Mouse (Mus musculus) kidney, embryonic 16.5 days (tissue): ENCODE results near the gene Prickle2. TPM values are rescaled to one million over a fixed set of nuclear protein-coding genes. Genes with fewer than 3 reads are reported as not detected.

Experiments used
- ATAC-seq: fragments of 200-750 bp; cut with Nextera tagmentation; 2 replicates; pipeline ENCODE4 v1.8.0; 2017; ENCODE audit warnings: moderate TSS enrichment; ENCODE audit not compliant: low FRiP score, low TSS enrichment
- H3K27ac ChIP-seq: fragments of 300-500 bp; sonication (generic); 2 replicates; pipeline ENCODE4 v1.5.1; 2014; ENCODE audit warnings: low read length
- H3K27me3 ChIP-seq: fragments of 300-500 bp; sonication (generic); 2 replicates; pipeline ENCODE4 v1.6.1; 2014; ENCODE audit warnings: low read length, control low read depth, mixed read lengths; ENCODE audit not compliant: insufficient read depth
- H3K36me3 ChIP-seq: fragments of 300-500 bp; sonication (generic); 2 replicates; pipeline ENCODE4 v1.6.1; 2014; ENCODE audit warnings: low read length, control low read depth, mixed read lengths; ENCODE audit not compliant: insufficient read depth
- H3K4me1 ChIP-seq: fragments of 300-500 bp; sonication (generic); 2 replicates; pipeline ENCODE4 v1.6.1; 2014; ENCODE audit warnings: low read length, control low read depth, mixed read lengths; ENCODE audit not compliant: insufficient read depth
- H3K4me2 ChIP-seq: fragments of 300-500 bp; sonication (generic); replicated peaks from 2 replicates; pipeline ENCODE4 v1.6.1; 2014; ENCODE audit warnings: low read depth, low read length
- H3K4me3 ChIP-seq: fragments of 300-500 bp; sonication (generic); 2 replicates; pipeline ENCODE4 v1.5.1; 2014; ENCODE audit warnings: mild to moderate bottlenecking, low read length
- H3K9ac ChIP-seq: fragments of 300-500 bp; sonication (generic); replicated peaks from 2 replicates; pipeline ENCODE4 v1.6.1; 2014; ENCODE audit warnings: low read length
- H3K9me3 ChIP-seq: fragments of 300-500 bp; sonication (generic); 2 replicates; pipeline ENCODE4 v1.6.1; 2016; ENCODE audit warnings: low read length, control low read depth
- WGBS: fragments of 180-500 bp; shearing (Covaris S2); extraction: QIAGEN DNeasy Blood & Tissue Kit; methylation state at CpG from one replicate; pipeline ENCODE4 v1.1.7; 2014; 5-methylcytosine and 5-hydroxymethylcytosine counted together
- polyA plus RNA-seq: library from polyadenylated mRNA; unstranded; fragments of >200 nt; fragmentation: Nextera tagmentation; extraction: Ambion mirVana; gene quantifications from 2 replicates; pipeline ENCODE4 v1.2.1, GENCODE M21; 2015

The Prickle2 gene
- 6.5 and 7.9 TPM in 2 replicates for polyA plus RNA-seq

- no peaks in the 10 kb centered on the region for H3K36me3 ChIP-seq
- 0% methylated on average over 17 of the region's 24 CpGs for WGBS
- H3K4me1 ChIP-seq = peaks cover 8% of the 10 kb centered on the region; the same call in 1 of the 2 replicates
- H3K9me3 ChIP-seq = no peaks in the 10 kb centered on the region
- ATAC-seq = peak; percentile 97
- H3K4me2 ChIP-seq = peak within 1 kb of the TSS; percentile 97
- peak within 1 kb of the TSS; percentile 81 for H3K4me3 ChIP-seq
- peak within 1 kb of the TSS; percentile 86 for H3K9ac ChIP-seq
- no peaks in the 10 kb centered on the region for H3K27me3 ChIP-seq
- H3K27ac ChIP-seq = peak within 1 kb of the TSS; percentile 65
These were observed at the start of gene Prickle2 for GRCm38 (mm10) chr6:92706145-92706466. Gene Prickle2 (minus strand): TSS chr6:92706155.

- no peaks in the 10 kb centered on the region for H3K9me3 ChIP-seq
- no peaks in the 10 kb centered on the region for H3K27me3 ChIP-seq
- ATAC-seq = no peak
- H3K4me1 ChIP-seq = no peaks in the 10 kb centered on the region; the same call in 1 of the 2 replicates
- no peak overlapping the region for H3K4me3 ChIP-seq
- no peak overlapping the region for H3K9ac ChIP-seq
- no peak overlapping the region for H3K27ac ChIP-seq
- H3K36me3 ChIP-seq = no peaks in the 10 kb centered on the region
- no peak overlapping the region for H3K4me2 ChIP-seq
- 91% methylated on average over 2 of the region's 2 CpGs for WGBS
These were observed 46.8 kb upstream of the Prickle2 start for GRCm38 (mm10) chr6:92752737-92753136.

GRCm38 (mm10) chr6:92749420-92749819 lies 43.5 kb upstream of the Prickle2 start:
- Histone ChIP-seq H3K4me2 (no peak overlapping the region), H3K36me3 (no peaks in the 10 kb centered on the region), H3K27ac (no peak overlapping the region), H3K27me3 (no peaks in the 10 kb centered on the region), H3K4me1 (no peaks in the 10 kb centered on the region), H3K9ac (no peak overlapping the region), H3K9me3 (no peaks in the 10 kb centered on the region), H3K4me3 (no peak overlapping the region)
- 55% methylated on average over 4 of the region's 4 CpGs for WGBS
- ATAC-seq = no peak

GRCm38 (mm10) chr6:92743605-92744004 lies 37.6 kb upstream of the Prickle2 start:
- Histone ChIP-seq H3K4me3 (no peak overlapping the region), H3K4me1 (peaks cover 4% of the 10 kb centered on the region; the same call in 1 of the 2 replicates)
- no peak for ATAC-seq

GRCm38 (mm10) chr6:92737116-92737515 lies 31.2 kb upstream of the Prickle2 start:
- Histone ChIP-seq H3K4me3 (no peak overlapping the region), H3K27ac (no peak overlapping the region), H3K4me2 (no peak overlapping the region), H3K27me3 (no peaks in the 10 kb centered on the region), H3K9me3 (peaks cover 11% of the 10 kb centered on the region; the same call in 1 of the 2 replicates), H3K9ac (no peak overlapping the region), H3K36me3 (no peaks in the 10 kb centered on the region), H3K4me1 (no peaks in the 10 kb centered on the region)
- WGBS = 81% methylated on average over 1 of the region's 1 CpGs
- ATAC-seq = no peak

More at GRCm38 (mm10) chr6:92743605-92744004, 37.6 kb upstream of the Prickle2 start:
- Histone ChIP-seq H3K27ac (no peak overlapping the region), H3K4me2 (peak overlapping the region; percentile 43), H3K27me3 (no peaks in the 10 kb centered on the region), H3K9me3 (no peaks in the 10 kb centered on the region), H3K9ac (0 out of 2 replicates have a peak overlapping the region, but pooled peaks have one; percentile 46), H3K36me3 (no peaks in the 10 kb centered on the region)
- WGBS = 14% methylated on average over 11 of the region's 11 CpGs

- no peaks in the 10 kb centered on the region for H3K27me3 ChIP-seq
- no peak overlapping the region for H3K27ac ChIP-seq
- no peak for ATAC-seq
- no peak overlapping the region for H3K9ac ChIP-seq
- H3K4me1 ChIP-seq = no peaks in the 10 kb centered on the region
- H3K36me3 ChIP-seq = no peaks in the 10 kb centered on the region
- H3K4me2 ChIP-seq = no peak overlapping the region
- H3K9me3 ChIP-seq = peaks cover 11% of the 10 kb centered on the region; the same call in 1 of the 2 replicates
- H3K4me3 ChIP-seq = no peak overlapping the region
These were observed 27.7 kb upstream of the Prickle2 start for GRCm38 (mm10) chr6:92733651-92734050.

- Histone ChIP-seq H3K27me3 (no peaks in the 10 kb centered on the region), H3K4me2 (peak overlapping the region; percentile 30; the same call in 1 of the 2 replicates), H3K9me3 (peaks cover 4% of the 10 kb centered on the region; the same call in 1 of the 2 replicates), H3K36me3 (no peaks in the 10 kb centered on the region), H3K4me1 (peaks cover 13% of the 10 kb centered on the region), H3K27ac (no peak overlapping the region), H3K9ac (0 out of 2 replicates have a peak overlapping the region, but pooled peaks have one; percentile 19), H3K4me3 (no peak overlapping the region)
- no peak for ATAC-seq
- WGBS = 47% methylated on average over 7 of the region's 7 CpGs
These were observed 22.6 kb upstream of the Prickle2 start for GRCm38 (mm10) chr6:92728514-92728913.

GRCm38 (mm10) chr6:92728084-92728483 lies 22.1 kb upstream of the Prickle2 start:
- H3K9ac ChIP-seq = 0 out of 2 replicates have a peak overlapping the region, but pooled peaks have one; percentile 19
- no peaks in the 10 kb centered on the region for H3K36me3 ChIP-seq
- peak overlapping the region; percentile 30; the same call in 1 of the 2 replicates for H3K4me2 ChIP-seq

GRCm38 (mm10) chr6:92727351-92727986 lies 21.5 kb upstream of the Prickle2 start:
- H3K27me3 ChIP-seq = no peaks in the 10 kb centered on the region
- no peaks in the 10 kb centered on the region for H3K36me3 ChIP-seq
- no peaks in the 10 kb centered on the region for H3K9me3 ChIP-seq
- H3K4me1 ChIP-seq = peaks cover 13% of the 10 kb centered on the region
- 0 out of 2 replicates have a peak overlapping the region, but pooled peaks have one; percentile 9 for H3K9ac ChIP-seq
- no peak overlapping the region for H3K4me2 ChIP-seq
- no peak overlapping the region for H3K4me3 ChIP-seq
- WGBS = 9% methylated on average over 7 of the region's 7 CpGs
- 0 out of 2 replicates have a peak overlapping the region, but pooled peaks have one; percentile 6 for H3K27ac ChIP-seq
- ATAC-seq = no peak

More at GRCm38 (mm10) chr6:92728084-92728483, 22.1 kb upstream of the Prickle2 start:
- WGBS = 4% methylated on average over 10 of the region's 10 CpGs
- Histone ChIP-seq H3K9me3 (peaks cover under 1% of the 10 kb centered on the region; the same call in 1 of the 2 replicates), H3K27ac (no peak overlapping the region), H3K4me3 (no peak overlapping the region), H3K4me1 (peaks cover 13% of the 10 kb centered on the region), H3K27me3 (no peaks in the 10 kb centered on the region)
- ATAC-seq = no peak

GRCm38 (mm10) chr6:92726121-92726520 lies 20.2 kb upstream of the Prickle2 start:
- H3K9me3 ChIP-seq = no peaks in the 10 kb centered on the region
- H3K9ac ChIP-seq = no peak overlapping the region
- H3K4me1 ChIP-seq = peaks cover 13% of the 10 kb centered on the region
- H3K27me3 ChIP-seq = no peaks in the 10 kb centered on the region
- H3K4me2 ChIP-seq = no peak overlapping the region
- no peaks in the 10 kb centered on the region for H3K36me3 ChIP-seq
- 50% methylated on average over 5 of the region's 5 CpGs for WGBS
- no peak overlapping the region for H3K27ac ChIP-seq
- ATAC-seq = no peak
- no peak overlapping the region for H3K4me3 ChIP-seq
